Mouse (Mus musculus) midbrain, postnatal 0 days (tissue): ENCODE data around the gene Kcnh6. TPM values are rescaled to one million over a fixed set of nuclear protein-coding genes. Genes with fewer than 3 reads are reported as not detected.

ENCODE experiments used
- ATAC-seq: fragments of 200-750 bp; cut with Nextera tagmentation; 2 replicates; pipeline ENCODE4 v1.8.0; 2017; ENCODE audit warnings: moderate number of reproducible peaks, mild to moderate bottlenecking, moderate TSS enrichment, moderate library complexity; ENCODE audit not compliant: low FRiP score
- DNase-seq: peaks from one replicate; pipeline ENCODE4 v3.0.0-alpha.2; 2015; ENCODE audit warnings: low spot score
- H3K27ac ChIP-seq: fragments of 300-500 bp; sonication (generic); 2 replicates; pipeline ENCODE4 v1.5.1; 2014; ENCODE audit warnings: low read depth, mild to moderate bottlenecking, low read length, mixed read lengths
- H3K27me3 ChIP-seq: fragments of 300-500 bp; sonication (generic); 2 replicates; pipeline ENCODE4 v1.6.1; 2014; ENCODE audit warnings: low read length, control low read depth, mixed read lengths; ENCODE audit not compliant: insufficient read depth
- H3K36me3 ChIP-seq: fragments of 300-500 bp; sonication (generic); 2 replicates; pipeline ENCODE4 v1.6.1; 2014; ENCODE audit warnings: low read length, control low read depth, mixed read lengths; ENCODE audit not compliant: insufficient read depth
- H3K4me1 ChIP-seq: fragments of 300-500 bp; sonication (generic); 2 replicates; pipeline ENCODE4 v1.6.1; 2014; ENCODE audit warnings: mild to moderate bottlenecking, control low read depth, antibody characterized with exemption, low read length, mixed read lengths; ENCODE audit not compliant: insufficient read depth
- H3K4me2 ChIP-seq: fragments of 300-500 bp; sonication (generic); 2 replicates; pipeline ENCODE4 v1.6.1; 2014; ENCODE audit warnings: low read depth, mild to moderate bottlenecking, low read length, mixed read lengths; ENCODE audit not compliant: poor library complexity, severe bottlenecking
- H3K4me3 ChIP-seq: fragments of 300-500 bp; sonication (generic); 2 replicates; pipeline ENCODE4 v1.5.1; 2014; ENCODE audit warnings: low read depth, mild to moderate bottlenecking, low read length, moderate library complexity
- H3K9ac ChIP-seq: fragments of 300-500 bp; sonication (generic); replicated peaks from 2 replicates; pipeline ENCODE4 v1.6.1; 2014; ENCODE audit warnings: mild to moderate bottlenecking, low read length, moderate library complexity, mixed read lengths; ENCODE audit not compliant: poor library complexity, severe bottlenecking
- H3K9me3 ChIP-seq: fragments of 300-500 bp; sonication (generic); 2 replicates; pipeline ENCODE4 v1.6.1; 2016; ENCODE audit warnings: low read length, control low read depth
- CTCF ChIP-seq: IDR thresholded peaks from 2 replicates; pipeline ENCODE4 v1.5.1; 2016; ENCODE audit warnings: antibody characterized with exemption, mild to moderate bottlenecking
- WGBS: fragments of 180-500 bp; shearing (Covaris S2); extraction: QIAGEN DNeasy Blood & Tissue Kit; methylation state at CpG from one replicate; pipeline ENCODE4 v1.1.7; 2014; 5-methylcytosine and 5-hydroxymethylcytosine counted together
- polyA plus RNA-seq: library from polyadenylated mRNA; unstranded; fragments of >200 nt; fragmentation: Nextera tagmentation; extraction: Ambion mirVana; gene quantifications from 2 replicates; pipeline ENCODE4 v1.2.1, GENCODE M21; 2015
- total RNA-seq: library from RNA; depleted of rRNA; stranded (reverse); fragments of >200 nt; gene quantifications from 2 replicates; pipeline ENCODE4 v1.2.3, GENCODE M21; 2014

Gene Kcnh6
- total and polyA plus RNA-seq, 2 experiments from 2014 or later: 3.1 TPM

DNA sequence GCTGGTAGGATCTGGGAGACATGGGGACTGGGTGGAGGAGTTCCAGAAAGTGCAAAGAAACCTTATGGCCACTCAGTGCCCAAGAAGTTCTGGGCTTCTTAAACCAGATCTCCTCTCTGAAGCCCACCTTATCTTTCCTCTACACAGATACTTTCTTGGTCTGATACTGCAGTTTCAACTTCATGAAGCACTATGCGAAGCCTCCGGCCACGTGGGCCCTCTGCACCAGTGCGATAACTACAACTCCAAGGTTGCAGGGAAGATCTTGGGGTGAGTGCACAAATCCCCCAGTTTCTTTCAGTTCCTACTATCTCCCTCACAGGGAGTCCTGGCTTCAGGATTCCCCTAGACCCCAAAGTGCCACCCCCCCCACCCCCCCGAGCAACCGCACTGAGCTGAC lies 7.9 kb upstream of the Kcnh6 start:
- Histone ChIP-seq H3K27me3 (no peaks in the 10 kb centered on the region), H3K4me3 (no peak overlapping the region), H3K9me3 (no peaks in the 10 kb centered on the region), H3K4me1 (no peaks in the 10 kb centered on the region), H3K9ac (no peak overlapping the region), H3K36me3 (no peaks in the 10 kb centered on the region), H3K4me2 (no peak overlapping the region), H3K27ac (no peak overlapping the region)
- no peak for DNase-seq
- no peak for ATAC-seq
- no peak for TF ChIP-seq CTCF
- WGBS: 93% methylated on average over 6 of the region's 6 CpGs

DNA sequence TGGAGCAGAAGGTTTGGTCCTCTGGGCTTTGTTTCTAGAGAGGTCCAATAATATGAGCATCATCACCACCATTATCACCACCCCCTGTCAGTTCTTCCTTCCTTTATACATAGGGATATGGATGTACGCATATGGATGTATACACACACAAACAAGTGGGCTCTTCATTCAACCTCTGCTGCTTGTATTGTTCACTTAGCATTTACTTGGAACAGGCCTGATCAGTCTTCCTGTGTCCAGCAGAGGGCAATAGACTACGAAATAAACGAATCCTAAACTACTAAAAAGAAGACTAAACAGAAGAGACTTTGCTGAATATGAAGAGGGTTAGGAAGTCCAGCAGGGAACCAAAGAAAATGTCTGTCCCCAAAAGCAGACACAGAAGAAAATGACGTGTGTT lies 6.2 kb upstream of the Kcnh6 start:
- H3K36me3 ChIP-seq: no peaks in the 10 kb centered on the region
- ATAC-seq: no peak
- DNase-seq: peak; percentile 51
- no peak overlapping the region for H3K9ac ChIP-seq
- H3K4me2 ChIP-seq: no peak overlapping the region
- peak; percentile 72 for TF ChIP-seq CTCF
- no peak overlapping the region for H3K4me3 ChIP-seq
- no peaks in the 10 kb centered on the region for H3K9me3 ChIP-seq
- H3K27ac ChIP-seq: no peak overlapping the region
- H3K4me1 ChIP-seq: no peaks in the 10 kb centered on the region
- 44% methylated on average over 4 of the region's 4 CpGs for WGBS
- H3K27me3 ChIP-seq: no peaks in the 10 kb centered on the region

DNA sequence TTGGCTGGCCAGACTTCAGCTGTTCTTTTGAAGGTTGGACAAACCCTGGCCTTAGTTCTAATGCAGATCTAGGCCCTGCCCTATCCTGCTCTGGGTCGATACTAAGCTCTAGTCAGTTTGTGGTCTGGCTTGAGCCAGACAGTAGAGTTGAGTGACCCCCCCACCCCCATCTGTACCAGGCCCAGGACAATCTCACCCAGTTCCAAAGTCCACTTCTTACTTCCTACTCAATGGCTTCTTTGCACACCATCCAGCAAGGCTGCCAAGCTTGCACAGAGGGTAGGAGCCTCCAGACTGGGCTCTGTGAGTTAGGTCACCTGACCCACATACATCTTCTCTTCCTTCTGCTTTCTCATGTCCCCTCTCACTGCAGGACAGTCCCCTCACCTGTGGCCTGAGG lies 3.3 kb upstream of the Kcnh6 start:
- DNase-seq (no peak), ATAC-seq (no peak)
- Histone ChIP-seq H3K4me2 (no peak overlapping the region), H3K27ac (no peak overlapping the region), H3K9ac (no peak overlapping the region), H3K4me1 (no peaks in the 10 kb centered on the region), H3K36me3 (no peaks in the 10 kb centered on the region), H3K27me3 (peaks cover 8% of the 10 kb centered on the region), H3K9me3 (no peaks in the 10 kb centered on the region), H3K4me3 (no peak overlapping the region)
- TF ChIP-seq CTCF: no peak
- WGBS: 95% methylated on average over 1 of the region's 1 CpGs

DNA sequence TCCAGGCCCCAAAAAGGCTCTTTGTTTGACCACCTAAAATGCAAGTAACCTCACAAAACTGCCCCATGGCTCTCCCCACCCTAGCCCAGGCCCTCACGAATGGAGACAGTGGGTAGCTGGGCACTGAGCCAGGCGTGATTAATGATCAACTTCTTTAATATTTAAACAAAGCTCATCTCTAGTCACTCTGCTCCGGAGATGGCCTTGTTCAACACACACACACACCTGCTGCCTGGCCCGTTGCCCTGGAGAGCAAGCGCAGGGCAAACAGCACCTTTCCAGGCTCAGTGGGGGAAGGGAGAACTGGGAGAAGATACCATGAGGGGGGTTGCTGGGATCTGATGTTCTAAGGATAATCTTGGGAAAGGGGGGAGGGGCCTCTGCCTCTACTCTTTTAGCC lies 2.0 kb upstream of the Kcnh6 start:
- no peak for TF ChIP-seq CTCF
- DNase-seq (no peak), ATAC-seq (no peak)
- Histone ChIP-seq H3K27me3 (peaks cover 8% of the 10 kb centered on the region), H3K4me2 (no peak overlapping the region), H3K36me3 (no peaks in the 10 kb centered on the region), H3K9me3 (no peaks in the 10 kb centered on the region), H3K4me1 (no peaks in the 10 kb centered on the region), H3K4me3 (no peak overlapping the region), H3K9ac (no peak overlapping the region), H3K27ac (no peak overlapping the region)
- WGBS: 37% methylated on average over 5 of the region's 5 CpGs

DNA sequence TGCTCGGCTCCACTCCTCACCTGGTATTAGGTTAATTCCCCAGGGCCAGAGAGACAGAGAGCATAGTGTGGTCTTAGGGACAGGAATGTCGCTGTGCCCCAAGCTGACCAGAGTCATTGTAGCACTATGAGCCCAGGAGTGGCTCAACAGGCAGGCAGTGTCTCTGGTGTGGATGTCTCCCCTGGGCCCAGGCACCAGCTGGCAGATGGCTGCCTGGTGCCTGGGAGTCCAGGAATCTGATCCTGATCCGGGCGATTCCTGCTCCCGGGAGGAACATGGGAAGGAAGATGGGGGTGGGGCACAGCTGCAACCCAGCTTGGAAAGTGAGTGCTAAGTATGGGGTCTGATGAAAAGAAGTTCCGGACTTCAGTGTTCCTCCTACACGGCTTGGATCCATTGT lies 4.8 kb downstream of the Kcnh6 start:
- Histone ChIP-seq H3K4me1 (no peaks in the 10 kb centered on the region), H3K27ac (no peak overlapping the region), H3K9ac (no peak overlapping the region), H3K36me3 (no peaks in the 10 kb centered on the region), H3K27me3 (peaks cover 8% of the 10 kb centered on the region), H3K4me2 (no peak overlapping the region), H3K4me3 (no peak overlapping the region), H3K9me3 (no peaks in the 10 kb centered on the region)
- ATAC-seq (no peak), DNase-seq (no peak)
- 44% methylated on average over 7 of the region's 7 CpGs for WGBS
- TF ChIP-seq CTCF: no peak

DNA sequence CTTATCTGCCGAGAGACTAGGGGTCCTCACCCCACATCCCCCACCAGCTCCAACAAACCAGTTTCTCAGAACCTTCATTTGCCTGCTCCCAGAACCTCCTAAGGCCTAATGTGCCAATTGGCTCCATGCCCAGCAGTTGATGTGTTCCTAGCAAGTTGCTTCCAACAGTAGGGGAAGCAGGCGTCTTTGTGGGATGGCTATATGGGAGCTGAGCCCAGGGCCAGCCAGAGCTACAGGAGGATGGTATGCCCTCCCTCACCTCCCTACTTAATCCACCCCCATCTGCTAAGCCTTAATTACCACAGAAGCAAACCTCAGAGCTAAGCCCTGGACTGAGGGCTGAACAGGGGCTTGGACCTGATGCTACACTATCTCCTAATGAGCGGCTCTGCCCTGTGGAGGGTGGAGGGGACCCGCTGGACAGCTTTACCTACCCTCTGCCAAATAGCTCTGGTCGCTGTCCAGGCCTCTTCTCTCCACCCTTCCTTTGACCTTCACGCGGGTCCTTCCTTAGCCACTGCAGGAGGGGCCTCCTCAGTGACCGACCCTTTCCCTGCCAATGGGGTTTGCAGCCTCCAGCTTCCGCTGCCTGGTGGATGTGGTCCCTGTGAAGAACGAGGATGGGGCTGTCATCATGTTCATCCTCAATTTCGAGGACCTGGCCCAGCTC lies 5.8 kb downstream of the Kcnh6 start:
- no peak overlapping the region for H3K4me2 ChIP-seq
- H3K4me1 ChIP-seq: no peaks in the 10 kb centered on the region
- ATAC-seq (no peak), DNase-seq (peak; percentile 90)
- H3K4me3 ChIP-seq: no peak overlapping the region
- no peaks in the 10 kb centered on the region for H3K36me3 ChIP-seq
- H3K9ac ChIP-seq: no peak overlapping the region
- H3K27ac ChIP-seq: no peak overlapping the region
- TF ChIP-seq CTCF: no peak
- H3K27me3 ChIP-seq: peaks cover 8% of the 10 kb centered on the region; the same call in 1 of the 2 replicates
- 65% methylated on average over 11 of the region's 11 CpGs for WGBS
- H3K9me3 ChIP-seq: no peaks in the 10 kb centered on the region
